Mouse (Mus musculus): ENCODE data around the gene Phc3.

DNA sequence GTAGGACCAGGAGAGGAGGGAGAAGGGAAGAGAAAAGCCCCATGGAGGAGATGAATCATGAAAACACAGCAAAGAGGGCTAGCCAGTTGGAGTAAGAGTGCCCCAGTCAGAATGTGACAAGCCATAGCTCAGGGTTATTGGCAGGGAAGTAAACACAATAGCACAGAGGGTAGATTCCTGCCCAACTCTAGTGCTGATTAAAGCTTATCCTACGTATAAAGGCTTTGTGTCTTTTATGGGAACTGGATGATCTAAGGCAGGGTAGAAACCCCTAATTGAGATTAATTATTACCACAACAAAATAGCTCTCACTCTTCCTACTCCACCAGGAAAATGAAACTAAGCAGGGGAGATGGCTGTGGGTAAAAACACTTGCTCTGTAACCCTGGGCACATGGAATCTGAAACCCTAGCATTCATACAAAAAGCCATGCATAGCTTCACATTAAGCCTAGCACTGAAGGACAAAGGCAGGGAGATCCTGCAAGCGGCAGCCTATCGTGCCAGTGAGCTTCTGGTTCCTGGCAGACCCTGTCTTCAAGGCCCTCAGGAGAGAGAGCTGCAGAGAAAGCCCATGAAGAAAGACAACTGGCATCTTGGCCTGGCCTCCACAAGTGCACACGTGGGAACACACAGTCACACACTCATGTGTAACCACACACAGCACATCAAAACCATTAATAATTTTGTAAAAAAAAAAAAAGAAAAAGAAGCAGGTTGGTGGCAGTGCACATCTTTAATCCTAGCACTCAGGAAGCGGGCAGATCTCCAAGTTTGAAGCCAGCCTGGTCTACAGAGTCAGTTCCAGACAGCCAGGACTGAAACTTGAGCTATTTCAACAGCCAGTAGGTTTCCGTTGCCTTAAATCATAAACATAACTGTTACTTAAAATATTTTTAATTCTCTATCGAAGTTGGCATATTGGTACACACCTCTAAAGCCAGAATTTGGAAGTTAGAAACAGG is 9.1 kb downstream of the Phc3 start:
- no peak for TF ChIP-seq CTCF (IDR thresholded peaks at IDR 0.05; ENCODE audit: control insufficient read depth, insufficient read depth, insufficient read length)
- no peak for TF ChIP-seq MAX (IDR thresholded peaks at IDR 0.05)
- no peak for TF ChIP-seq MYOG (IDR thresholded peaks at IDR 0.05; ENCODE audit: control insufficient read depth, extremely low read depth, insufficient read length)
- TF ChIP-seq USF1 (IDR thresholded peaks at IDR 0.05; ENCODE audit: low read depth): no peak

Data from C2C12 (cell line).